Mouse (Mus musculus) midbrain, embryonic 16.5 days (tissue): ENCODE data around the gene Gm21992. TPM values are rescaled to one million over a fixed set of nuclear protein-coding genes. Genes with fewer than 3 reads are reported as not detected.

Experiments
- ATAC-seq: fragments of 200-750 bp; cut with Nextera tagmentation; 2 replicates; pipeline ENCODE4 v1.8.0; 2017; ENCODE audit warnings: moderate TSS enrichment
- H3K27ac ChIP-seq: fragments of 300-500 bp; sonication (generic); 2 replicates; pipeline ENCODE4 v1.5.1; 2014; ENCODE audit warnings: mild to moderate bottlenecking, low read length, mixed read lengths
- H3K27me3 ChIP-seq: fragments of 300-500 bp; sonication (generic); 2 replicates; pipeline ENCODE4 v1.6.1; 2014; ENCODE audit warnings: low read depth, low read length, mixed read lengths; ENCODE audit not compliant: control insufficient read depth, insufficient read depth
- H3K36me3 ChIP-seq: fragments of 300-500 bp; sonication (generic); 2 replicates; pipeline ENCODE4 v1.6.1; 2014; ENCODE audit warnings: mild to moderate bottlenecking, low read length, moderate library complexity, mixed read lengths; ENCODE audit not compliant: control insufficient read depth, insufficient read depth
- H3K4me1 ChIP-seq: fragments of 300-500 bp; sonication (generic); 2 replicates; pipeline ENCODE4 v1.6.1; 2014; ENCODE audit warnings: mild to moderate bottlenecking, low read length, mixed read lengths; ENCODE audit not compliant: control insufficient read depth, insufficient read depth
- H3K4me2 ChIP-seq: fragments of 300-500 bp; sonication (generic); 2 replicates; pipeline ENCODE4 v1.6.1; 2014; ENCODE audit warnings: mild to moderate bottlenecking, low read length, mixed read lengths
- H3K4me3 ChIP-seq: fragments of 300-500 bp; sonication (generic); 2 replicates; pipeline ENCODE4 v1.5.1; 2014; ENCODE audit warnings: low read depth, mild to moderate bottlenecking, low read length, moderate library complexity, mixed read lengths
- H3K9ac ChIP-seq: fragments of 300-500 bp; sonication (generic); 2 replicates; pipeline ENCODE4 v1.6.1; 2014; ENCODE audit warnings: low read depth, low read length, mixed read lengths
- H3K9me3 ChIP-seq: fragments of 300-500 bp; sonication (generic); replicated peaks from 2 replicates; pipeline ENCODE4 v1.6.1; 2014; ENCODE audit warnings: mild to moderate bottlenecking, low read length, mixed read lengths; ENCODE audit not compliant: control insufficient read depth, poor library complexity, severe bottlenecking
- WGBS: fragments of 180-500 bp; shearing (Covaris S2); extraction: QIAGEN DNeasy Blood & Tissue Kit; methylation state at CpG from one replicate; pipeline ENCODE4 v1.1.7; 2014; 5-methylcytosine and 5-hydroxymethylcytosine counted together
- polyA plus RNA-seq: library from polyadenylated mRNA; unstranded; fragments of >200 nt; fragmentation: Nextera tagmentation; extraction: Ambion mirVana; gene quantifications from 2 replicates; pipeline ENCODE4 v1.2.1, GENCODE M21; 2015

Gene Gm21992
- polyA plus RNA-seq, 1 experiment from 2014 or later: 19.0 TPM

DNA sequence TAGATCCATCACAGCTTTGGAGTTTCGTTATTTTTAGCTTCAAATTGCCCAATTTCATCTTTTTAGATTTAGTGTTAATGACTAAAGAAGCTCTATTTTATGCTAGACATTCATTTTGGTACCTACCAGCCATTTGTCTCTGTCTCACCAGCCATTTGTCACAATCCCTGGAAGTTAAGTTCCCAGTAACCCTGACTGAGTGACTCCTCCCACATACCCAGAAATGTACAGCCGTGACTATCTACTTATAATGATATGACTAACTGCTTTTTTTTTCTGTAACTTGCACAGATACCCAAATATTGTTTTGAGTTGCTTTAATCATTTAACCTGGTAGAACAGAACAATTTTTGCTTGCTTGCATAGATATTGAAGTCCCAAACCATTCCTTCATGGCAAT is 34.4 kb upstream of the Gm21992 start:
- Histone ChIP-seq H3K4me3 (no peak overlapping the region), H3K4me1 (no peaks in the 10 kb centered on the region), H3K27ac (no peak overlapping the region), H3K4me2 (no peak overlapping the region), H3K36me3 (no peaks in the 10 kb centered on the region), H3K9me3 (no peaks in the 10 kb centered on the region), H3K27me3 (peaks cover 11% of the 10 kb centered on the region), H3K9ac (no peak overlapping the region)
- ATAC-seq: no peak
- WGBS: 72% methylated on average over 2 of the region's 2 CpGs

DNA sequence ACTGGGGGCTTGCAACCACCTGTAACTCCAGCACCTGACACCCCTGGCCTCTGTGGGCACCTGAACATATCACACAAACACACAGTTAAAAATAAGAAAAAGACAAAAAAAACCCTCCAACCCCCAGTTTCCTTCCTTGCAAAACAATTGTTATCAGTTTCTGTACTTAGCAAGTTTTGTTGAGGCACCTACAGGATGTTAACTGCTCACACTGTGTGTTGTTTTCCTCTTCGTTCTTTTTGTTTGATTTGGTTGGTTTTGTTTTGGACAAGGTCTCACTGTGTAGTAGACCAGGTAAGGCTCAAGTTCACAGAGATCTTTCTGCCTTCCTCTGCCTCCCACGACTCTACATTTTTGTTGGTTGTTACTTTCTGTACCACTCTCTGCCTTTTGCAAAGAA is 31.2 kb upstream of the Gm21992 start:
- Histone ChIP-seq H3K27ac (no peak overlapping the region), H3K4me3 (no peak overlapping the region), H3K9ac (no peak overlapping the region), H3K27me3 (peaks cover 18% of the 10 kb centered on the region), H3K4me1 (peaks cover 14% of the 10 kb centered on the region), H3K36me3 (no peaks in the 10 kb centered on the region), H3K4me2 (no peak overlapping the region), H3K9me3 (no peaks in the 10 kb centered on the region)
- ATAC-seq: no peak
- WGBS: 79% methylated on average over 2 of the region's 2 CpGs

DNA sequence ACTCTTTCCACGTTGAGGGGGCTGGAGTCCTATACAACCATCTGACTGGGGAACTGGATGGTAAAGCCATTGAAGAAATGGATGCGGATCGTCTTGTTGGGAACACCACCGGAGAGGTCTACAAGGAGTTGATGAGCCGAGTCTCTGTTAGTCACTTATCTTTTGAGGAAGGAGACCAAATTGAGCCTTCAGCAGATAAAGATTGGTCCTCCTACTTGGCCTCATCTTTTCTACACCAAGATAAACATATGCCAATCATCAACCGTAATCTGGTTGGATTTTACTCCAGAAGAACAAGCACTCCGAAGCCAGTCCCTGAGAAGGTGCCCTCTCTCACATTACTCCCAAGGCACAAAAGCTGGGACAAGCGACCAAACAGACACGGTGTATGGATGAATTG is 29.4 kb upstream of the Gm21992 start:
- Histone ChIP-seq H3K4me2 (no peak overlapping the region), H3K4me3 (no peak overlapping the region), H3K9me3 (no peaks in the 10 kb centered on the region), H3K9ac (no peak overlapping the region), H3K27me3 (peaks cover 18% of the 10 kb centered on the region), H3K36me3 (no peaks in the 10 kb centered on the region), H3K27ac (no peak overlapping the region), H3K4me1 (peaks cover 14% of the 10 kb centered on the region)
- no peak for ATAC-seq
- 86% methylated on average over 9 of the region's 9 CpGs for WGBS

DNA sequence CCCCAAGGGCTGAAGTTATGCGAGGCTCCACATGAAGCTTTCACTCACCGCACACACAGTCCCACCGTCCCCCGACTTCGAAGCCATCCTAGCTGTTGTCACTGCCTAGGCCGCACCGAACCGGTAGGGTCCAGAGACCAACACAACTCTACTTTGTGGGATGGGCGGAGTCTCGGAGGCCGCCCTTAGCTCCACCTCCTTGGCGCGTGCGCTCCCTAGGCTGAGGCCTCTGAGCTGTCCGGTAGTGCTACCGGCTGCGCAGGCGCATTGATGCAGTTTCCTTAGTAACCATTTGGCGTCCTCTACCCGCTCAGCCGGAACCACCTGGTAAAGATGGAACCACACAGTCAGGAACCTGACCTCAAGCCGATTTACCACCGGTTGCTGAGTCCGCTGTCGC is 27.7 kb upstream of the Gm21992 start, which contains the start of the genes Ccs and Ccdc87:
TSS of gene Ccs (minus strand) at position 184 of the 400 bp plus-strand sequence.
TSS of gene Ccdc87 (plus strand) at position 218 of the 400 bp plus-strand sequence.
- peaks cover 18% of the 10 kb centered on the region for H3K27me3 ChIP-seq
- WGBS: under 1% methylated on average over 25 of the region's 25 CpGs
- peak within 1 kb of the TSS; percentile 98 for H3K4me2 ChIP-seq
- no peaks in the 10 kb centered on the region for H3K36me3 ChIP-seq
- ATAC-seq: peak; percentile 98
- H3K4me1 ChIP-seq: peaks cover 14% of the 10 kb centered on the region
- H3K27ac ChIP-seq: peak within 1 kb of the TSS; percentile 35; the same call in 1 of the 2 replicates
- peak within 1 kb of the TSS; percentile 70 for H3K4me3 ChIP-seq
- no peaks in the 10 kb centered on the region for H3K9me3 ChIP-seq
- peak within 1 kb of the TSS; percentile 79 for H3K9ac ChIP-seq

DNA sequence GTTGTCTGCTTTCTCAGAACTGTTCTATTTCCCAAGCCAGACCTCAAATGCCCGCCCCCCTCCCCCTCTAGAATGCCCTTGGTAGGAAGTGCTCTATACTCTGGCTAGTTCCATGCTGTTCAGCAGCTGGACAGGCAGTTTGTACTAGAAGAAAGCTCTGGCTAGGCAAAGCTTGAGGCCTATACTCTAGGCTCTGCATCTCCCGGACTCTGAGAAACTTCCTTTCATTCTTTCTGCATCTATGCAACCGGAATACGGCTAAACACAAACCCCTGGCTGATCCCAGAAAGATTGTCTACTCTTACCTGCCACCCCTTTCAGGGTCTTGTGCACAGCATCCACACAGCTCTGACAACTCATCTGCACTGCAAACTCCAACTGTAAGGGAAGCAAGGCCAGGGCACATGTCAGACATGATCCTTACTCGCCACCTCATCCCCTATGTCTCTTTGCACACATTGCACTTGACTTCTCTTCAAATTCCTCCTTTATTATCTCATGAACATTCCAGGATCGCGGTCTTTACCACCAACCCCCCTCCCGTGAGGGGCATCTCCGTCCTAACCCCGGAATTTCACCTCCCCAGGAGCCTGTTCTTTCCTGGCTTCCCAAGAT is 27.2 kb upstream of the Gm21992 start:
- Histone ChIP-seq H3K27ac (peak overlapping the region; percentile 35; the same call in 1 of the 2 replicates), H3K36me3 (no peaks in the 10 kb centered on the region), H3K9me3 (no peaks in the 10 kb centered on the region), H3K4me2 (peak overlapping the region; percentile 98), H3K4me1 (peaks cover 14% of the 10 kb centered on the region), H3K27me3 (peaks cover 18% of the 10 kb centered on the region), H3K4me3 (peak overlapping the region; percentile 70), H3K9ac (peak overlapping the region; percentile 79)
- 27% methylated on average over 10 of the region's 10 CpGs for WGBS
- ATAC-seq: no peak; the same call in 1 of the 2 replicates

DNA sequence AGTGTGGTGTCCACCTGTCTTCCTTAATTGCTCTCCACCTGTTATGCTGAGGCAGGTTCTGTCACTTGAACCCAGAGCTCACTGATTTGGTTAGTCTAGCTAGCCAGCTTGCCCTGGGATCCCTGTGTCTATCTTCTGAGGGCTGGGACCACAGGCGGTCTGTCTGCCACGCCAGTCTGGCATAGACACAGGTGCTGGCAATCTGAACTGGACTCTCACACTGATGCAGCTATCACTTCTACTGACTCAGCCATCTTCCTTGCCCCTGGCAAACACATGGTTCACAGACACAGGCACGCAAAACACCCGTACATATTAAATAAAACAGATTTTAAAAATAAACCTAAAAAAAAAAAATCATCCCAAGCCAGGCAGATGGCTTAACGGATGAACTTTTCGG is 25.6 kb upstream of the Gm21992 start:
- no peak overlapping the region for H3K4me3 ChIP-seq
- no peak overlapping the region for H3K4me2 ChIP-seq
- H3K27me3 ChIP-seq: peaks cover 18% of the 10 kb centered on the region
- WGBS: 93% methylated on average over 6 of the region's 6 CpGs
- peaks cover 14% of the 10 kb centered on the region for H3K4me1 ChIP-seq
- H3K9ac ChIP-seq: no peak overlapping the region
- ATAC-seq: no peak
- no peaks in the 10 kb centered on the region for H3K9me3 ChIP-seq
- H3K36me3 ChIP-seq: peaks cover 4% of the 10 kb centered on the region; the same call in 1 of the 2 replicates
- no peak overlapping the region for H3K27ac ChIP-seq

DNA sequence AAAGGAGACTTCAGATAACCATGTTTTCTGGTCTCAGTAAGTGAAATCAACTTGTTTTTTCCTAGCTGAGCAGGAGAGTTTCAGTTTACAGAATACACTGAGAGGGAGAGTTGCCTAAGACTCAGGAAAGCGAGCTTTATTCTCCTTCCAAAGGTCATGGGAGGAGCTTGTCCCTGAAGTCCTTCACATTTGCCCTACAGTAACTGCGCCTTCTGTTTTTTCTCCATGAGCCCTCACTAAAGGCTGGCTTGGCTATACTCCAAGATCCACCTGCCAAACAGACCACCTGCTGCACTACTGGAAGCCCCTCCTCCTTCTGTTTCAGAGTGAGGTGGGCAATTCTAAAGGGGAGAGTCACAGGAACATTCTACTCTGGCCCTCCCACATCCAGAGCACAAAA is 24.7 kb upstream of the Gm21992 start:
- Histone ChIP-seq H3K4me2 (no peak overlapping the region), H3K4me3 (no peak overlapping the region)

DNA sequence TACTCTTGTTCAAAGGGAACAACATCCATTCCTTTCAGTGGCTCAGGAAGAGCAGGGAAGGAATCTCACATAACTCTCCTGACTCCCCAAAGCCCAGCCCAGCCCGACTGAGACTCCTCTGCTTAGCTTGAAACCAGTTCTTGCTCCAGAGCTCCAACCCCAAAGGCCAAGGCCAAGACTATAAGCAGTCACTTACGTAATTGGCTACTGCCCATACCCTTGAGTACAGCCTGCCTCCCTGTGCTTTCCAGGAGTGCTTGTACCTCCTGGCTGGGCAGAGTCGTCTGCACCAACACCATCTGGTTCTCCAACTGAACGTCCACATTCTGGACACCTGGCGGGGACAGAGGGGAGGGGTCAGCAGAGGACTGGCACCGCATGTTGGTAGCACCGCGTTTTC is 22.6 kb upstream of the Gm21992 start:
- ATAC-seq: no peak
- Histone ChIP-seq H3K27me3 (no peaks in the 10 kb centered on the region), H3K4me2 (no peak overlapping the region), H3K4me1 (peaks cover 10% of the 10 kb centered on the region), H3K9me3 (no peaks in the 10 kb centered on the region), H3K36me3 (peaks cover 4% of the 10 kb centered on the region; the same call in 1 of the 2 replicates), H3K27ac (no peak overlapping the region), H3K4me3 (no peak overlapping the region), H3K9ac (no peak overlapping the region)
- 89% methylated on average over 8 of the region's 8 CpGs for WGBS

More for the DNA sequence above, 24.7 kb upstream of the Gm21992 start:
- no peak overlapping the region for H3K9ac ChIP-seq
- peaks cover 4% of the 10 kb centered on the region; the same call in 1 of the 2 replicates for H3K36me3 ChIP-seq
- peaks cover 9% of the 10 kb centered on the region for H3K27me3 ChIP-seq
- no peak overlapping the region for H3K27ac ChIP-seq
- H3K9me3 ChIP-seq: no peaks in the 10 kb centered on the region
- WGBS: 72% methylated on average over 2 of the region's 2 CpGs
- peaks cover 14% of the 10 kb centered on the region for H3K4me1 ChIP-seq
- no peak for ATAC-seq

DNA sequence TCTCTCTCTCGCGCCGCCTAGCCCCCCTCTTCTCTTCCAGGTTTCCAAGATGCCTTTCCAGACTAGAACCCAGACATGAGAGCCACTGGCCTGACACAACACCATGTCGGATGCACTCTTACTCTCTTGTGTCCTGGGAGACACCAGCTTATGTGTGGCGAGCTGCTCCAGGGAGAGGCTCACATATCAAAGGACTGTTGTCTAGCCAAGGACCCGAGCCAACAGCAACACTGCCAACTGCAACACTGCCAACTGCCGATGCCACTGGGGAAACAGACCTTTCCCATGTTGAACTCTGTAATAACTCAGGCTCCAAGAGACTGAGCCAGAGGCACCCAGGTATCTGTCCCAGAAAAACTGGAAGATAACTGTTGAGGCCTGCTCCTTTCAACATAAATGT is 17.7 kb upstream of the Gm21992 start:
- WGBS: 66% methylated on average over 7 of the region's 7 CpGs
- no peak for ATAC-seq
- no peaks in the 10 kb centered on the region for H3K9me3 ChIP-seq

More for the DNA sequence above, 17.7 kb upstream of the Gm21992 start:
- no peak overlapping the region for H3K9ac ChIP-seq
- H3K27me3 ChIP-seq: no peaks in the 10 kb centered on the region
- no peak overlapping the region for H3K27ac ChIP-seq
- H3K4me3 ChIP-seq: no peak overlapping the region
- H3K4me2 ChIP-seq: no peak overlapping the region
- H3K36me3 ChIP-seq: peaks cover 14% of the 10 kb centered on the region
- no peaks in the 10 kb centered on the region for H3K4me1 ChIP-seq
